Mouse (Mus musculus): ENCODE measurements at regions not wholly inside any gene's neighbourhood (a gene's known extent, or its start where the extent isn't known, plus 50 kb on each side); places are given as distances from the start of the nearest gene placed in this dataset.

DNA sequence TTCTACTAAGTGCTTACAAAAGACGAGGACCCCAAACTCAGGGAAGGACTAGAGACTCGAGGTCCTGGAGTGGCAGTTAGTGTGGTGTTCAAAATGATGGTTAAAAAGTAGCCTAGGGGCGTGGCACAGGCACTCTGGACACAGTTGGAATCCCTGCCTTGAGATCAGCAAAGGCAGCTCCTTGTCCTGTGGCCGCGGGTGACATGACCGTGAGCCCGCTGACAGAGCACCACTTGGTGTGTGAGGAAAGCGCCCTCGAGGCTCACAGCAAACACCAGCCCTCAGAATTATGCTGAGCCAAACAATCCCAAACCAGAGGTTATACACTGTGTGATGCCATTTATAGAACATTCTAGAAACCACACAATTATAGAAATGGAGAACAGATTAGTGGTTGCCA is 112.9 kb upstream of the Tmem189 start:
- no peaks in the 10 kb centered on the region for H3K36me3 ChIP-seq
- peak overlapping the region; percentile 90; the same call in 1 of the 2 replicates for H3K27ac ChIP-seq
- no peak overlapping the region for H3K4me3 ChIP-seq
- H3K27me3 ChIP-seq (ENCODE audit: insufficient read depth, poor library complexity, severe bottlenecking), result no peaks in the 10 kb centered on the region
- WGBS, result 87% methylated on average over 9 of the region's 9 CpGs
- H3K9me3 ChIP-seq, result no peaks in the 10 kb centered on the region
- peaks cover 71% of the 10 kb centered on the region for H3K4me1 ChIP-seq
- DNase-seq (ENCODE audit: low spot score), result no peak

- Histone ChIP-seq H3K9me3 (no peaks in the 10 kb centered on the region), H3K4me1 (peaks cover 65% of the 10 kb centered on the region), H3K27ac (peak overlapping the region; percentile 90), H3K4me3 (no peak overlapping the region), H3K36me3 (no peaks in the 10 kb centered on the region), H3K27me3 (ENCODE audit: insufficient read depth, poor library complexity, severe bottlenecking) (no peaks in the 10 kb centered on the region)
- DNase-seq (ENCODE audit: low spot score), result peak; percentile 94
- WGBS, result 38% methylated on average over 10 of the region's 10 CpGs
Measured at GRCm38 (mm10) chr2:167801389-167801788, 111.8 kb upstream of the Tmem189 start.

- peak overlapping the region; percentile 90 for H3K27ac ChIP-seq
- no peak overlapping the region for H3K4me3 ChIP-seq
- H3K36me3 ChIP-seq, result no peaks in the 10 kb centered on the region
- no peaks in the 10 kb centered on the region for H3K27me3 ChIP-seq (ENCODE audit: insufficient read depth, poor library complexity, severe bottlenecking)
- no peaks in the 10 kb centered on the region for H3K9me3 ChIP-seq
- peaks cover 59% of the 10 kb centered on the region for H3K4me1 ChIP-seq
- 59% methylated on average over 11 of the region's 11 CpGs for WGBS
- DNase-seq (ENCODE audit: low spot score), result no peak
Measured at GRCm38 (mm10) chr2:167800648-167801245, 111.1 kb upstream of the Tmem189 start.

GRCm38 (mm10) chr2:167799629-167800387 is 110.2 kb upstream of the Tmem189 start:
- Histone ChIP-seq H3K36me3 (no peaks in the 10 kb centered on the region), H3K9me3 (no peaks in the 10 kb centered on the region), H3K27ac (peak overlapping the region; percentile 90), H3K27me3 (ENCODE audit: insufficient read depth, poor library complexity, severe bottlenecking) (no peaks in the 10 kb centered on the region), H3K4me3 (no peak overlapping the region), H3K4me1 (peaks cover 49% of the 10 kb centered on the region)
- 89% methylated on average over 5 of the region's 5 CpGs for WGBS
- no peak for DNase-seq (ENCODE audit: low spot score)

GRCm38 (mm10) chr2:167798969-167799513 is 109.4 kb upstream of the Tmem189 start:
- Histone ChIP-seq H3K27ac (peak overlapping the region; percentile 90), H3K4me1 (peaks cover 45% of the 10 kb centered on the region), H3K9me3 (no peaks in the 10 kb centered on the region), H3K4me3 (no peak overlapping the region), H3K36me3 (no peaks in the 10 kb centered on the region), H3K27me3 (ENCODE audit: insufficient read depth, poor library complexity, severe bottlenecking) (no peaks in the 10 kb centered on the region)
- DNase-seq (ENCODE audit: low spot score), result no peak
- 88% methylated on average over 8 of the region's 9 CpGs for WGBS

- WGBS, result 82% methylated on average over 11 of the region's 11 CpGs
- Histone ChIP-seq H3K9me3 (no peaks in the 10 kb centered on the region), H3K4me3 (no peak overlapping the region), H3K4me1 (peaks cover 45% of the 10 kb centered on the region), H3K27ac (peak overlapping the region; percentile 90), H3K36me3 (no peaks in the 10 kb centered on the region), H3K27me3 (ENCODE audit: insufficient read depth, poor library complexity, severe bottlenecking) (no peaks in the 10 kb centered on the region)
- no peak for DNase-seq (ENCODE audit: low spot score)
Measured at GRCm38 (mm10) chr2:167798076-167798782, 108.6 kb upstream of the Tmem189 start.

DNA sequence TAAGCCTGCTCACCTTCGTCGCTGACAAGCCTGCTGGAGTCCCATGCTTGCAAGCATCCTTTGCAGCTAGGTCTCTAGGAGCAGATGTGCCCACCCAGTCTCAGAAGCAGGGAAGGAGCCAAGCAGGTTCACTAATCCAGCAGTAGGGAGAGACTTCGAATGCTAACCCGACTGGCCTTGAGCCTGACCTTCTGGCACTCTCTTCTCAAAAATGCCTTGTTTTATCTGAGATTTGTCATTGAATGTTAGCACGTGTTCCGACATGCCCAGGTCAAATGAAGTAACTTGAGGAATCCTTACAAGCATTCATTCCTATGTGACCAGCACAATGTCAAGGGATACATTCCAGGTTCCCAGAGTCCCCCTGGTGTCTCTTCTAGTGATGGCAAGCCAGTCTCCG is 105.9 kb upstream of the Tmem189 start:
- Histone ChIP-seq H3K9me3 (no peaks in the 10 kb centered on the region), H3K27me3 (ENCODE audit: insufficient read depth, poor library complexity, severe bottlenecking) (peaks cover 4% of the 10 kb centered on the region), H3K4me1 (peaks cover 33% of the 10 kb centered on the region), H3K27ac (no peak overlapping the region), H3K36me3 (no peaks in the 10 kb centered on the region), H3K4me3 (no peak overlapping the region)
- 79% methylated on average over 7 of the region's 7 CpGs for WGBS
- no peak for DNase-seq (ENCODE audit: low spot score)

DNA sequence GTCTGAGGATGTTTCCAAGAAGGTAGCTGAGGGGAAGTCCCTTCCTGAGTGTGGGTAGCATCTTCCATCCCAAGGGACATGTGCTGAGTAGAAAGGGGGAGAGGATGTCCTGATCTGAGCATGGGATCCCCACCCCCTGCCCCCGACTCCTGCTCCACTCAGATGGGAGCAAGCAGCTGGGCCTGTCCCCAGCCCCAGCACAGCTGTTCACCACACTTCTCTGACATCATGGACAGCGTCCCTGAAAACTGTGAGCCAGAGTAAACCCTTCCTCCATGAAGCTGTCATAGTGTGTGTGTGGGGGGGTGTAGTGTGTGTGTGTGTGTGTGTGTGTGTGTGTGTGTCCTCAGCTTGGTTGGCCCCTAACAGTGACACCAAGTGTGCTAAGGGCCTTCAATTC is 104.3 kb upstream of the Tmem189 start:
- Histone ChIP-seq H3K4me1 (peaks cover 35% of the 10 kb centered on the region), H3K36me3 (no peaks in the 10 kb centered on the region), H3K27ac (no peak overlapping the region), H3K27me3 (ENCODE audit: insufficient read depth, poor library complexity, severe bottlenecking) (peaks cover 10% of the 10 kb centered on the region), H3K9me3 (no peaks in the 10 kb centered on the region), H3K4me3 (no peak overlapping the region)
- WGBS, result 79% methylated on average over 2 of the region's 2 CpGs
- no peak for DNase-seq (ENCODE audit: low spot score)

DNA sequence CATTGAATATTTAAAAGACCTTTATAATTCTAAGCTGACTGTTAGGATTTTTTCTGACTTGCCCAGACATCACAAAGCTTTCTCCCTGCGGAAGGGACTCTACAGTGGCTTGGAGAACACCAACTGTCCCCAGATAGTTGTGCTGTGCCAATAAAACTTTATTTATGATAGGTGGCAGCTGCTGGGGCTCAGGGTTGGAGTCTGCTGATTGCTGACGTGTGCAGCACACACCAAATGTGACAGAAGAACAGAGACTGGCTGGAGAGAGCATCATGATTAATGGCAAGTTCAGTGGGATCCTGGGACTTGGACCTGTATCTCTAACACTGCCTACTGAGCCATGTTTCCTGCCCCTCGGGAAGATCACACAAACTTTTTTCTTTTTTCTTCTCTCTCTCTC is 103.1 kb upstream of the Tmem189 start:
- Histone ChIP-seq H3K4me3 (no peak overlapping the region), H3K27ac (no peak overlapping the region), H3K4me1 (peaks cover 36% of the 10 kb centered on the region), H3K9me3 (no peaks in the 10 kb centered on the region), H3K36me3 (no peaks in the 10 kb centered on the region), H3K27me3 (ENCODE audit: insufficient read depth, poor library complexity, severe bottlenecking) (peaks cover 10% of the 10 kb centered on the region)
- no peak for DNase-seq (ENCODE audit: low spot score)
- 61% methylated on average over 3 of the region's 3 CpGs for WGBS

DNA sequence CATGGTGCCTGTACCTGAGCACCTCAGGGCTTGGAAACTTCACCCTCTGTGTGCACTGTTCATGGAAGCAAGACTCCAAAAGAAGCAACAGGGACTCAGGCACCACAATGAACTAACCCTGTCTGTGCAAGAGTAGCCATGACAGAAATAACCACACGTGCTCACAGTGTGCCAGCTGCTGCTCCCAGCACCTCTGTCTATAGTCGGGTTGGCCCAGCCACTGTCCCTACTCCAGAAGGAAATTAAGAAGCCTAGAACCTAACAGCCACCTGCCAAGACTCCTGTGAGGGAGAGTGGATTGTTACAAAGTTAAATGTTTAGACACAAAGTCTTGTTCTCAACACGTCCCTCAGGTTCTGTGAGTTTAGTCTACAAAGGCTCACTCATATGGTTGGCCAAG is 102.7 kb upstream of the Tmem189 start:
- H3K9me3 ChIP-seq, result no peaks in the 10 kb centered on the region
- peaks cover 10% of the 10 kb centered on the region for H3K27me3 ChIP-seq (ENCODE audit: insufficient read depth, poor library complexity, severe bottlenecking)
- 66% methylated on average over 3 of the region's 3 CpGs for WGBS
- H3K4me3 ChIP-seq, result no peak overlapping the region
- H3K36me3 ChIP-seq, result no peaks in the 10 kb centered on the region
- no peak for DNase-seq (ENCODE audit: low spot score)
- peaks cover 34% of the 10 kb centered on the region for H3K4me1 ChIP-seq
- no peak overlapping the region; the same call in 1 of the 2 replicates for H3K27ac ChIP-seq

DNA sequence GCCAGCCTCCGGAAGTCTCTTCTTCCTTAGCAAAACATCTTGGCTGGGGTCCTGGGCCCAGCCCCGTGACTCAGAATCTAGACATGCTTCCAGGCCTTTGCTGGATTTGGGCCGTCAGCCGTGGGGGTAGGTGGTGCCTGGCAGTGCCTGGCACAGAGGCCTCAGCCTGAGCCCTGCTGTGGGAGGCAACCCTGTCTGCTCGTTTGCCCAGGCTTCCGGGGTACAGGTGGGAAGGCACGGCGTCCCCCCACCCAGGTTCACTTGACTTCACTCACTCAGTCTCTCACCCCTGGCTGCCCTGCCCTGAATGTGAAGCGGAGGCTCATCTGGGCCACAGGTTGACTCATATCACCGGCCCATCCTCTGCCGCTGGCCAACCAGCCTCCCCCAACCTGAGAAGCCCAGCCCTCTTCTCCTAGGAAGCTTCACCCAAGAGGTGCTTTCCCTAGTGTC is 99.9 kb upstream of the Tmem189 start:
- WGBS, result 74% methylated on average over 11 of the region's 11 CpGs
- H3K36me3 ChIP-seq, result no peaks in the 10 kb centered on the region
- H3K4me1 ChIP-seq, result peaks cover 34% of the 10 kb centered on the region
- DNase-seq (ENCODE audit: low spot score), result no peak
- peak overlapping the region; percentile 77 for H3K27ac ChIP-seq
- peaks cover 10% of the 10 kb centered on the region for H3K27me3 ChIP-seq (ENCODE audit: insufficient read depth, poor library complexity, severe bottlenecking)
- H3K9me3 ChIP-seq, result no peaks in the 10 kb centered on the region
- no peak overlapping the region for H3K4me3 ChIP-seq

GRCm38 (mm10) chr2:167786951-167787350 is 97.3 kb upstream of the Tmem189 start:
- H3K27ac ChIP-seq, result no peak overlapping the region
- H3K36me3 ChIP-seq, result no peaks in the 10 kb centered on the region
- H3K4me3 ChIP-seq, result no peak overlapping the region
- peaks cover 10% of the 10 kb centered on the region for H3K27me3 ChIP-seq (ENCODE audit: insufficient read depth, poor library complexity, severe bottlenecking)
- no peaks in the 10 kb centered on the region for H3K9me3 ChIP-seq
- 77% methylated on average over 5 of the region's 5 CpGs for WGBS
- peaks cover 45% of the 10 kb centered on the region for H3K4me1 ChIP-seq
- DNase-seq (ENCODE audit: low spot score), result no peak

DNA sequence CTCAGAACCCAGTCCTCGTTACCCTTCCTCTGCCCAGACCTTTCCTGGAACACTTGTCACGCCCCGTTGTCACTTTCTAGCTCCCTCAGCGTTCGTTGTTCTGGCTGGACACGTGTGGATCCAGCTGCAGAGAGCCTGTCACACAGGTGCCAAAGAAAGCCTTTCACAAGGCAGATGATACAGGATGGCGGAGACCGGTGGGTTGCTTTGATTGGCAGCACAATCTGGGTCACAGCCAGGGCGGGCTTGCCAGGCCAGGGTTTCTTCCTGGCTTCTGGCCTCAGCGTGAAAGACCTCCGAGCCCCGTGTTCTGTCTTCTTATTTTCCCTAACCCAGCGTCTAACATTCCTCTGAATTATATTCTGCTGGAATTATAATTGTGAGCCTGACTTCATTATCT is 94.7 kb upstream of the Tmem189 start:
- H3K27ac ChIP-seq, result no peak overlapping the region
- 81% methylated on average over 13 of the region's 13 CpGs for WGBS
- no peaks in the 10 kb centered on the region for H3K9me3 ChIP-seq

More for the DNA sequence above, 94.7 kb upstream of the Tmem189 start:
- Histone ChIP-seq H3K4me3 (no peak overlapping the region), H3K27me3 (ENCODE audit: insufficient read depth, poor library complexity, severe bottlenecking) (no peaks in the 10 kb centered on the region), H3K4me1 (peaks cover 48% of the 10 kb centered on the region), H3K36me3 (0 out of 2 replicates have a peak, but pooled peaks cover 5% of the 10 kb centered on the region)
- DNase-seq (ENCODE audit: low spot score), result no peak

Measured in heart, embryonic 10.5 days (tissue).